ENCODE assay signal across 1 mouse cellular context in the genomic region with DNA sequence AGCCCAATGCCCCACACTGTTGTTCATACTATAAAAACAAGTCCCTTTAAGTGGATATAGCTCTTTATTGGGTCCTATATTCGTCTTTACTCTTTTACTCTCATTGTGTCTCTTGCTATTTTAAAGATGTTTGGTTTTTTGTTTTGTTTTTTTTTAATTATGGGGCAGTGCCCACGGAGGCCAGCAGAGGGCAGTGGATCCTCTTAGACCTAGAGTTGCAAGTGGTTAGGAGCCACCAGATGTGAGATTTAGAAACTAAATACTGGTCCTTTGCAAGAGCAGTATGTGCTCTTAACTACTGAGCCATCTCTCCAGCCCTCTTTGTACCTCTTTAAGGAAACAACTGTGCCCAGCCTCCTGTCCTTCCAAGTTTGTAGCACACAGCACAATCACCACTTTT.
TF ChIP-seq lines count a peak whose summit lies in the region.

No protein-coding gene starts in this region.

TF ChIP-seq in MEL, 35 proteins besides CTCF, POLR2A, EP300 and RAD21 (continued from another document):
- 0 out of 2 replicates have a peak, but pooled peaks have one; percentile 17 for TF ChIP-seq GATA1 (IDR thresholded peaks at IDR 0.05; ENCODE audit: low read depth, low read length)
- no peak for TF ChIP-seq MAZ (IDR thresholded peaks at IDR 0.05; ENCODE audit: low read depth, low read length)
- TF ChIP-seq ZKSCAN1 (IDR thresholded peaks at IDR 0.05; ENCODE audit: low read depth, low read length): no peak
- no peak for TF ChIP-seq MAFK (IDR thresholded peaks at IDR 0.05; ENCODE audit: borderline replicate concordance, low read depth, low read length)
